Mouse (Mus musculus): ENCODE data around the gene Rassf3. TPM values are rescaled to one million over a fixed set of nuclear protein-coding genes. Genes with fewer than 3 reads are reported as not detected.

The Rassf3 gene
- polyA plus RNA-seq, 1 experiment from 2014 or later, result 14.8 TPM

DNA sequence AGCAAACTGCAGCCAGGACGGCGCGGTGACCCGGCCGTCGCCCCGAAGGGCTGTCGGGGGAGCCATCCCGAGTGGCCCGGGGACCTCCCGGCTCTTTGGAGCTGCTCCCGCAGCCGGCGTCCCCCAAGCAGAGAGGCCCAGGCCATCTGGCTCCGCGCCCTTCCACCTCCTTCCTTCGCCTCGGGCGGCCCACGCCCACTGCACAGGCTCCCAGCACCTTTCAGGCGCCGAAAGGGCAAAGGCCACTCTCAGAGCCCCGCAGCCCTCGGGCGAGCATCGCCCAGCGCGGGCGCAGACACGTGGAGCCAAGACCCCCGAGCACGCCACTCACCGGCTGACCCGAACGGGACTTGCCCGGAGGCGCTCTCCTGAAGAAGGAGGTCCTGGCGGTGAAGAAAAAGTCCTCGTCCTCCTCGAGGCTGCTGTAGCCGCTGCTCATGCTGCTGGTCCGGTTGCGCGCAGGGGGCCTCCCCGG lies 438 bp downstream of the Rassf3 start:
- peak; percentile 41 for ATAC-seq (ENCODE audit: low FRiP score, low TSS enrichment)
- H3K4me2 ChIP-seq (replicated peaks; ENCODE audit: low read depth, low read length), result peak overlapping the region; percentile 77
- H3K4me1 ChIP-seq (ENCODE audit: insufficient read depth, low read length), result peaks cover 40% of the 10 kb centered on the region
- H3K9me3 ChIP-seq (ENCODE audit: low read length), result no peaks in the 10 kb centered on the region
- H3K9ac ChIP-seq (replicated peaks; ENCODE audit: low read length), result peak overlapping the region; percentile 87
- under 1% methylated on average over 45 of the region's 45 CpGs for WGBS
- no peaks in the 10 kb centered on the region for H3K36me3 ChIP-seq (ENCODE audit: insufficient read depth, low read length)
- peak overlapping the region; percentile 71 for H3K4me3 ChIP-seq (ENCODE audit: low read length)
- H3K27me3 ChIP-seq (ENCODE audit: insufficient read depth, low read length), result no peaks in the 10 kb centered on the region
- peak overlapping the region; percentile 88 for H3K27ac ChIP-seq (ENCODE audit: low read length)

DNA sequence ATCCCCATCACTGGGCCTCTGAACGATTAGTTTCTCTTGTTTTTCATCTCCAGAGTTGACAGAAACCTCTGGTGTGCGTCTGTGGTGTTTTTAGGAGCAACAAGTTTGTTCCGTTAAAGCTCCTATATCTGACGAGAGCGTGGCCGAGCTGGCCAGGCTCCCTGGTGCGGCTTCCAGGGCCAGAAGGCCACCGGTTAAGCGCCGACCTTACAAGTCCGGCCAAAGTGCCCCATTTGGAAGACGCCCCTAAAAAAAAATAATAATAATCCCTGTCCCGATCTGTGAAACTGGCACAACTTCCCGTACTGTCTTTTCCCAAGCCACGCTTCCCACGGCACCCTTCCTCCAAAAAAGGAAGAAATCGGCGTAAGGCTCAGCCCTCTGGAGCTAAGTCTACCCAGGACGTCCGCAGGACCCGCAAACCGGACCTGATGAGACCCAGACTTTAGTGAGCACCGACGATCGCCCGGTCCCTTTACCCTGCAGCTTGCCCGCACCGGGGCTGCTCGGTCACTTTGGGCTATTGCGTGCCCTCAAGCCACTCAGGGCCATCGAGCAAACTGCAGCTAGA lies 961 bp downstream of the Rassf3 start:
- WGBS, result 1% methylated on average over 31 of the region's 31 CpGs
- peaks cover 40% of the 10 kb centered on the region for H3K4me1 ChIP-seq (ENCODE audit: insufficient read depth, low read length)
- H3K9me3 ChIP-seq (ENCODE audit: low read length), result no peaks in the 10 kb centered on the region
- H3K27me3 ChIP-seq (ENCODE audit: insufficient read depth, low read length), result no peaks in the 10 kb centered on the region
- H3K27ac ChIP-seq (ENCODE audit: low read length), result peak overlapping the region; percentile 88
- H3K4me2 ChIP-seq (replicated peaks; ENCODE audit: low read depth, low read length), result peak overlapping the region; percentile 77
- H3K36me3 ChIP-seq (ENCODE audit: insufficient read depth, low read length), result no peaks in the 10 kb centered on the region
- peak overlapping the region; percentile 87 for H3K9ac ChIP-seq (replicated peaks; ENCODE audit: low read length)
- ATAC-seq (ENCODE audit: low FRiP score, low TSS enrichment), result peak; percentile 5; the same call in 1 of the 2 replicates
- H3K4me3 ChIP-seq (ENCODE audit: low read length), result peak overlapping the region; percentile 71

DNA sequence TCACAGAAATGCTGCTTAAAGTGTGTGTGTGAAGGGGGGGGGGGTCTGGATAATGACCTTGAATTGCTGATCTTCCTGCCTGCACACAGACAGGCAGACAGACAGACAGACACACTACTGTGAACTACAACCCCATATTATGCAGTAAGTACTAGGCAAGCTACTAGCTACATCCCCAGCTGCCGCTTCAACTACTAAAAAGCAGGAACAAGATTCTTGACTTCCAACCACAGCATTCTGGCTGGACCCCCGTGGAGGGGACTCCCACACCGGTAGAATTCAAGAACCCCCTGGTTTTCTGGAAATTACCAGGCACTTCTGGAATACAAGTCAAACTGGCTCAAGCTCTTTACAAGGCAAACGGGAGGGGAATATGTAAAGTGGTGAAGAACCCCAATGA lies 1.9 kb downstream of the Rassf3 start:
- Histone ChIP-seq H3K27me3 (ENCODE audit: insufficient read depth, low read length) (no peaks in the 10 kb centered on the region), H3K4me2 (replicated peaks; ENCODE audit: low read depth, low read length) (peak overlapping the region; percentile 77), H3K4me3 (ENCODE audit: low read length) (peak overlapping the region; percentile 71), H3K9ac (replicated peaks; ENCODE audit: low read length) (peak overlapping the region; percentile 87), H3K9me3 (ENCODE audit: low read length) (no peaks in the 10 kb centered on the region), H3K27ac (ENCODE audit: low read length) (no peak overlapping the region), H3K4me1 (ENCODE audit: insufficient read depth, low read length) (peaks cover 45% of the 10 kb centered on the region), H3K36me3 (ENCODE audit: insufficient read depth, low read length) (no peaks in the 10 kb centered on the region)
- 31% methylated on average over 4 of the region's 4 CpGs for WGBS
- ATAC-seq (ENCODE audit: low FRiP score, low TSS enrichment), result no peak

DNA sequence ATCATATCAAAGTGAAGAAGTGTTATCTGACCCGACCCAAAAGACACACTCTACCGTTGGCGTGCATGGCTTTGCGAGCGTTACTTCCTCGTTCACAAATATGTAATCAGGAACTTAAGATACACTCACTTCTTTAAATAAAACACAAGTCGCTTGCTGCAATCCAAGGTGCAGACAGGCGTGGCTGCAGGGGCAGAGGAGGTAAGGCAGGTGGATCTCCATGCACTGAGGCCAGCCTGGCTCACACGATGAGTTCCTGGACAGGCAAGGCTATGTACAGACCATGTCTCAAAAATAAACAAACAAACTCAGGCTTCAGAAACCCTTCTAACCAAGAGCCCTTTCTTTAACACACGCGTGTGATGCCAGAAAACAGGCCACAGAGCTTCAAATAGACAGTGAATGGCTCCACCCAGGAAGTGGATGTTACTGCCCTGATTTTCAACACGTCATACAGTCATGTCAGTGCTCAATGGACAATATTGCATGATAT lies 2.4 kb downstream of the Rassf3 start:
- peak overlapping the region; percentile 71 for H3K4me3 ChIP-seq (ENCODE audit: low read length)
- no peaks in the 10 kb centered on the region for H3K9me3 ChIP-seq (ENCODE audit: low read length)
- no peaks in the 10 kb centered on the region for H3K36me3 ChIP-seq (ENCODE audit: insufficient read depth, low read length)
- H3K9ac ChIP-seq (replicated peaks; ENCODE audit: low read length), result 0 out of 2 replicates have a peak overlapping the region, but pooled peaks have one; percentile 87
- H3K27me3 ChIP-seq (ENCODE audit: insufficient read depth, low read length), result no peaks in the 10 kb centered on the region
- H3K4me2 ChIP-seq (replicated peaks; ENCODE audit: low read depth, low read length), result peak overlapping the region; percentile 77
- 0 out of 2 replicates have a peak overlapping the region, but pooled peaks have one; percentile 31 for H3K27ac ChIP-seq (ENCODE audit: low read length)
- H3K4me1 ChIP-seq (ENCODE audit: insufficient read depth, low read length), result peaks cover 50% of the 10 kb centered on the region
- WGBS, result 55% methylated on average over 12 of the region's 12 CpGs
- no peak for ATAC-seq (ENCODE audit: low FRiP score, low TSS enrichment)

DNA sequence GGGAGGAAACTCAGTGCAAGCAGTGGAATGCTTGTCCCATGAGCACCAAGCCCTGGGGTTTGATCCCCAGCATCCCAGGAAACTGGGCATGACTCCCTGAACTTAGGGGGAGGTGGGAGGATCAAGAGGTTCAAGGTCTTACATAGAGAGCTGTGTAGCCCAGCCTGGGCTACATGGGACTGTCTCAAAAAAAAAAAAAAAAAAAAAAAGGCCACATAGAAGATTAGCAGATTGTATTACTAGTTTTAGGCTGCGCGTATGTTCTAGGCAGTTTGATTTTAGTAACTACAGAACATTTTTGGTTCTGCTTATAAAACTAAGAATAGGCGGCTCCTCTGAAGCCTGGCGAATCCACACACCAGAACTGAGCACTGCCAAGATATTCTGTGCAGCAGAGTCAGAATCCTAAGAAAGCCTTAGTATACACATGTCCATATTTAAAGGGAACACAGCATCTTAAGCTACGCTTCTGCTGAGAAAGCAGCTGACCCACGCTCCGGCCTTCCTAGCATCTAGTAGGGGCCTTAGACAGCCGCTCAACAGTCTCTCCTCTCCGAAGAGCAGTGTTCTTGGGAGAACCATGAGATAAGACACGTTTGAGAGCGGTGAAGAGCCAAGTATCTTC lies 3.4 kb downstream of the Rassf3 start:
- H3K9me3 ChIP-seq (ENCODE audit: low read length), result no peaks in the 10 kb centered on the region
- H3K4me2 ChIP-seq (replicated peaks; ENCODE audit: low read depth, low read length), result no peak overlapping the region
- H3K36me3 ChIP-seq (ENCODE audit: insufficient read depth, low read length), result no peaks in the 10 kb centered on the region
- 81% methylated on average over 11 of the region's 11 CpGs for WGBS
- ATAC-seq (ENCODE audit: low FRiP score, low TSS enrichment), result no peak
- H3K4me1 ChIP-seq (ENCODE audit: insufficient read depth, low read length), result peaks cover 60% of the 10 kb centered on the region
- H3K27me3 ChIP-seq (ENCODE audit: insufficient read depth, low read length), result no peaks in the 10 kb centered on the region
- no peak overlapping the region for H3K9ac ChIP-seq (replicated peaks; ENCODE audit: low read length)
- no peak overlapping the region for H3K4me3 ChIP-seq (ENCODE audit: low read length)
- H3K27ac ChIP-seq (ENCODE audit: low read length), result peak overlapping the region; percentile 58; the same call in 1 of the 2 replicates

DNA sequence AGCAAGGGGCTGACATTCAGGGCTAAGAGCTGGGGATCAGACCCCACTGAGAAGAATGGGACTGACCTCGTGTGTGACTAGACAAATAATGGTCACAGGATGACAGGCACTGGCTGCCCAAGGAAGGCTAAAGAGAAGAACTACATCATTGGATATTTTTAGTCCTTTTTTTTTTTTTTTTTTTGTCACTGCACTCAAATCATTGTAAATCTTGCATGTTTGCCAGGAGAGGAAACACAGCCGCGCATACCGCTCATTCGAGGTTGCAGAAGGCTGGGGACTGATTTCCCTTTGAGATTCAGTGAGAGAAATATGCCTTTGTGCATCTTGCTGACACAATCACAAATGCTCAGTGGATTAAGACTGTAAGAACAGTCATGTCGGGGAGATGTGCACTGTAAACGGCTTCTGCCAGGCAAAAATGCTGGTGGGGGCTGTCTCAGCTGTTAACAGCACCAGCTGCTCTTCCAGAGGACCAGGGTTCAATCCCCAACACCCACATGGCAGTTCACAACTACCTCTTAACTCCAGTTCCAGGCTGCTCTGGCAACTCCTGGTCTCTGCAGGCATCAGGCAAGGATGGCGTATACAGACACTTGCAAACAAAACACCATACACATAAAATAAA lies 4.5 kb downstream of the Rassf3 start:
- ATAC-seq (ENCODE audit: low FRiP score, low TSS enrichment), result no peak
- Histone ChIP-seq H3K27ac (ENCODE audit: low read length) (peak overlapping the region; percentile 77), H3K4me1 (ENCODE audit: insufficient read depth, low read length) (peaks cover 59% of the 10 kb centered on the region), H3K4me3 (ENCODE audit: low read length) (no peak overlapping the region), H3K36me3 (ENCODE audit: insufficient read depth, low read length) (no peaks in the 10 kb centered on the region), H3K9me3 (ENCODE audit: low read length) (no peaks in the 10 kb centered on the region), H3K4me2 (replicated peaks; ENCODE audit: low read depth, low read length) (no peak overlapping the region), H3K9ac (replicated peaks; ENCODE audit: low read length) (no peak overlapping the region), H3K27me3 (ENCODE audit: insufficient read depth, low read length) (no peaks in the 10 kb centered on the region)
- WGBS, result 33% methylated on average over 8 of the region's 8 CpGs

DNA sequence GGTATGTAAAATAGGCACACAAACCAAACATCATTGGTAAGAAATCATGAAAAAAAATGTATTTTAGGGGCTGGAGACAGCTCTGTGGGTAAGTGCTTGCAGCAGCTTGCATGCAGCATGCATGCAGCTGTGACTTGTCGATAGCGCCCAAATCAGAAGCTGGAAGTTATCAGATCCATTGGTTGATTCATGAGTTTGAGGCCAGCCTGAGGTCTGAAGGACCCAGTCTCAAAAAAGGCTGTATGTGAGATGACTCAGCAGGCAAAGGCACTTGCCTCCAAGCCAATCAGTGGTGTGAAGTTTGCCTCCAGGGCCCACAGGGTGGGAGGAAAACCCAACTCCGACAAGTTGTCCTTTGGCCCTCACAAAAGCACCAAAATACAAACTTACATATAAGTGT lies 6.5 kb downstream of the Rassf3 start:
- no peak overlapping the region for H3K9ac ChIP-seq (replicated peaks; ENCODE audit: low read length)
- no peaks in the 10 kb centered on the region for H3K9me3 ChIP-seq (ENCODE audit: low read length)
- no peak overlapping the region for H3K4me2 ChIP-seq (replicated peaks; ENCODE audit: low read depth, low read length)
- no peaks in the 10 kb centered on the region for H3K36me3 ChIP-seq (ENCODE audit: insufficient read depth, low read length)
- no peak overlapping the region for H3K4me3 ChIP-seq (ENCODE audit: low read length)
- no peak overlapping the region for H3K27ac ChIP-seq (ENCODE audit: low read length)
- 62% methylated on average over 3 of the region's 3 CpGs for WGBS
- H3K27me3 ChIP-seq (ENCODE audit: insufficient read depth, low read length), result no peaks in the 10 kb centered on the region
- no peak for ATAC-seq (ENCODE audit: low FRiP score, low TSS enrichment)
- peaks cover 60% of the 10 kb centered on the region for H3K4me1 ChIP-seq (ENCODE audit: insufficient read depth, low read length)

DNA sequence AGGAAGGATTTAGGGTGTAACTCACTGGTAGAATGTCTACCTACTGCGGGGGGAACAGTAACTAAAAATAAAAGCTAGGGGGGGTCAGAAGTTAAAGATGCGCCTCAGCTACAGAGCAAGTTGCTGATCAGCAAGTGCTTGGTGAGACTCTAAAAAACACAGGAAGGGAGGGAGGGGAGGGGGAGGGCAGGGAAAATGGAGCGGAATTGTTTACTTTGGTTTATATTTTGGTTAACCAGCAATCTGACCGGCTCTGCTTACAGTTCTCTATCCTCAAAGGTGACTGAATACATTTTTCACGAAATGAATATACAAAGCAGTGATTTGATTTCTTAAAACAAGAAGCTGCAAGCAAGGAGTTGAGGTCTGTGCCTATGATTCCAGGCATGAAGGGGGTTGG lies 7.2 kb downstream of the Rassf3 start:
- H3K27ac ChIP-seq (ENCODE audit: low read length), result peak overlapping the region; percentile 32; the same call in 1 of the 2 replicates
- WGBS, result 22% methylated on average over 5 of the region's 5 CpGs
- 0 out of 2 replicates have a peak overlapping the region, but pooled peaks have one; percentile 4 for H3K9ac ChIP-seq (replicated peaks; ENCODE audit: low read length)
- no peak overlapping the region for H3K4me2 ChIP-seq (replicated peaks; ENCODE audit: low read depth, low read length)
- no peaks in the 10 kb centered on the region for H3K27me3 ChIP-seq (ENCODE audit: insufficient read depth, low read length)
- no peaks in the 10 kb centered on the region for H3K9me3 ChIP-seq (ENCODE audit: low read length)
- H3K4me3 ChIP-seq (ENCODE audit: low read length), result no peak overlapping the region
- H3K4me1 ChIP-seq (ENCODE audit: insufficient read depth, low read length), result peaks cover 54% of the 10 kb centered on the region
- no peaks in the 10 kb centered on the region for H3K36me3 ChIP-seq (ENCODE audit: insufficient read depth, low read length)
- no peak for ATAC-seq (ENCODE audit: low FRiP score, low TSS enrichment)

DNA sequence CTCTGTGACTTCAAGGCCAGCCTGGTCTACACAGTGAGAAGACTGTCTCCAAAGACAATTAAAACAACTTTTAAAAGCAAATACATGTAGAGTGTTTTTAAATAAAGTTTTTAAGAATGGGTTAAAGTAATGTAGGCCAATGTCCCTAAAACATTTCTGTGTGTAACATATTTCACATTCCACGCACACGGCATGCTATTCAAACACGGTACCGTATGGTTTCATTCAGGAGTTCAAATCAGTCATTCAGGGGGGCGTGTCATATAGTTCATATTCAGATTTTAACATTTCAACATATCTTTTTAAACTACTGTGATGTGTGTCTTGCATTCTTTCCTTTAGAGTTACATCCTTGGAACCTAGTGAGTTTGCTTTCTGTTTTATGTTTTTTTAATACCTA lies 7.9 kb downstream of the Rassf3 start:
- H3K4me3 ChIP-seq (ENCODE audit: low read length), result no peak overlapping the region
- 80% methylated on average over 5 of the region's 5 CpGs for WGBS
- no peak overlapping the region for H3K4me2 ChIP-seq (replicated peaks; ENCODE audit: low read depth, low read length)
- H3K36me3 ChIP-seq (ENCODE audit: insufficient read depth, low read length), result no peaks in the 10 kb centered on the region
- H3K27ac ChIP-seq (ENCODE audit: low read length), result no peak overlapping the region
- no peak overlapping the region for H3K9ac ChIP-seq (replicated peaks; ENCODE audit: low read length)
- no peaks in the 10 kb centered on the region for H3K9me3 ChIP-seq (ENCODE audit: low read length)
- H3K4me1 ChIP-seq (ENCODE audit: insufficient read depth, low read length), result peaks cover 47% of the 10 kb centered on the region
- ATAC-seq (ENCODE audit: low FRiP score, low TSS enrichment), result no peak
- H3K27me3 ChIP-seq (ENCODE audit: insufficient read depth, low read length), result no peaks in the 10 kb centered on the region

DNA sequence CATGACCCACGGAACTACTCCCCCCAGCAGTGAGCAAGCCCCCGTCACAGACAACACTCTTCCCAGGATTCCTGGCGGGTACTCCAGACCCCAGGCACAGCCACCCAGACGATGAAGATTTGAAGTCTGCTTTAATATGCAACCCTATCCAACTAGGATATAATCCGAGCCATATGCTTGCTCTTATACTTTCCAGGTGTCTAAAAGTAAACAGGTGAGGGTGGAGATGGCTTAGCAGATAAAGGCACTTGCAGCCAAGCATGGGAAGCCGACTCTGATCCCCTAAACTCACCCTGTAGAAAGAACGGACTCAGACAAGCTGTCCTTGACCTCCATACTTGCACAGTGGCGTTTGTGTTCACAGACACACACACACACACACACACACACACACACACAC lies 8.4 kb downstream of the Rassf3 start:
- 68% methylated on average over 8 of the region's 8 CpGs for WGBS
- Histone ChIP-seq H3K4me1 (ENCODE audit: insufficient read depth, low read length) (peaks cover 42% of the 10 kb centered on the region), H3K27ac (ENCODE audit: low read length) (no peak overlapping the region)

More for the DNA sequence above, 8.4 kb downstream of the Rassf3 start:
- Histone ChIP-seq H3K9me3 (ENCODE audit: low read length) (no peaks in the 10 kb centered on the region), H3K9ac (replicated peaks; ENCODE audit: low read length) (no peak overlapping the region), H3K4me2 (replicated peaks; ENCODE audit: low read depth, low read length) (no peak overlapping the region), H3K4me3 (ENCODE audit: low read length) (no peak overlapping the region), H3K36me3 (ENCODE audit: insufficient read depth, low read length) (no peaks in the 10 kb centered on the region), H3K27me3 (ENCODE audit: insufficient read depth, low read length) (no peaks in the 10 kb centered on the region)
- ATAC-seq (ENCODE audit: low FRiP score, low TSS enrichment), result no peak
